Mouse (Mus musculus): ENCODE results near the gene Unc119b. TPM values are rescaled to one million over a fixed set of nuclear protein-coding genes. Genes with fewer than 3 reads are reported as not detected.

Unc119b gene
- polyA plus RNA-seq (2014; fragmentation: Nextera tagmentation; extraction: Ambion mirVana): 17.5 and 20.5 TPM in 2 replicates

DNA sequence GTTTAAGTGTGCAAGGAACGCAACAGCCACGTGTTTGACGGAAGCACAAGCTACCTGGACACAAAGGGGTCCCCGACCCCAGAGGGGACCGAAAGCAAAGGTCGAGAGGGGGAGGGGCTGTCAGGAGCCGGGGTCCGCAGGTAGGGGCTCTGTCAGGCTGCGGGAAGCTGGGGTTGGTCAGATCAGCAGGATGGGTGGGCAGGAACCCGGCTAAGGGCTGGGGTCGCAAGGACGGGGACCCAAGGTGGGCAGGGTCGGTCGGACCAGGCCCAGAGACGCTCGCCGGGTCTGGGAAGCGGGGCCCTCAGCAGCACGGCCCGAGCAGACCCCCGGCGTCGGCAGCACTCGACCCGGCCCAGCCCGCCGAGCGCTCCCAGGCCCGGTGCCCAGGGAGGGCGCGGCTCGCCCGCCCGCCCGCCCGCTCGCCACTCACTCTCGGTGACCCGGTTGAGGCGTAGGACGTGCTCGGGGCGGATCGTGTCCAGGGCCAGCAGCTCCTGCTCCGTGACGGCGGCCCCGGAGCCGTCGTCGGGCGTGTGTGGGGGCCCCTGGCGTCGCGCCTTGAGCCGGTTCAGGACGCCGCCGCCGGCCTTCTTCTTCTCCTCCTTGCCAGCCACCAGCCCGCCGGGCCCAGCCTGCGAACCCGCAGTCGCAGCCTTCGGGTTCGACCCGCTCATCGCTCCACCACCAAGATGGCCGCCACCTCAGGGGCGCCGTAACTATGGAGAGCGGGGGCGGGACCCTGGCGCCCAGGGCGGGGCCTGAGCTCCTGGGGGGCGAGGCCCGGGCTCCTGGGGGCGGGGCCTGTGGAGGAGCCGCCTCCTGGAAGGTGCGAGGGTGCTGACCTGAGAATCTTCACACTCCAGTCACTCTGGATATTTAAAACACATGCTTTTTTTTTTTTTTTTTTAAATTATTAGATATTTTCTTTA, at the start of gene Unc119b:
Gene Unc119b (minus strand): TSS at position 742 of the 932 bp plus-strand sequence.
- Histone ChIP-seq H3K9ac (ENCODE audit: low read length) (peak within 1 kb of the TSS; percentile 80), H3K36me3 (ENCODE audit: control insufficient read depth, insufficient read depth, low read length) (peaks cover 7% of the 10 kb centered on the region), H3K4me3 (ENCODE audit: control insufficient read depth in 1 of 2, insufficient read depth in 1 of 2, low read depth in 1 of 2, low read length in 2 of 2) (peak within 1 kb of the TSS; percentile 58 to 62), H3K9me3 (ENCODE audit: control insufficient read depth, low read length) (no peaks in the 10 kb centered on the region), H3K27ac (replicated peaks in 1 of 2; ENCODE audit: control insufficient read depth in 1 of 2, insufficient read depth in 1 of 2, low read depth in 2 of 2, low read length in 2 of 2) (no peak within 1 kb of the TSS), H3K4me2 (ENCODE audit: low read length) (peak within 1 kb of the TSS; percentile 89), H3K27me3 (ENCODE audit: control insufficient read depth, insufficient read depth, low read length) (no peaks in the 10 kb centered on the region), H3K4me1 (ENCODE audit: control insufficient read depth in 2 of 2, insufficient read depth in 2 of 2, low read length in 2 of 2) (peaks cover 7 to 17% of the 10 kb centered on the region in 2 experiments)
- peak; percentile 92 for ATAC-seq (ENCODE audit: insufficient number of reproducible peaks, insufficient read depth, low FRiP score, low read depth)
- under 1% methylated on average over 73 of the region's 81 CpGs for whole genome bisulfite sequencing

DNA sequence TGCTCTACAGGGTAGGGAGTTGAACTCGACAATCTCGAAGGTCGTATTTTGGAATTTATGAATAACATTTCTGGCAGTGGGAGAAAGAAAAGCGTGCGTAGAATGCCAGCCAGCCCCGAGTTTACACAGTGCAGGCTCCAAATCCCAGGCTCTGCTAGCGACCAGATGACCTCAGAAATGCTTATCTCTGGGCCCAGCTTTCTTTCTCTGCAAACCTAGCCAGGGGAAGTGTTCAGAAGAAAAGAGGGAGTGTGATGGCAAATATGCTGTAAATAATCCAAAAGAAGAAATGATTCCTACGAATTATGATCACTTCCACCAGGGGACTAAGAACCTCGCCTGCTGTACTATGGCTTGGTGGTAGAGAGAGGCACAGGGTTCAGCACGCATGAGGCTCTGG, 48.7 kb upstream of the Unc119b start:
- H3K9ac ChIP-seq (ENCODE audit: low read length): no peak overlapping the region; the same call in 1 of the 2 replicates
- 29% methylated on average over 10 of the region's 10 CpGs for WGBS
- no peaks in the 10 kb centered on the region; the same call in 1 of the 2 replicates for H3K27me3 ChIP-seq (ENCODE audit: control insufficient read depth, insufficient read depth, low read length)
- no peak for ATAC-seq (ENCODE audit: insufficient number of reproducible peaks, insufficient read depth, low FRiP score, low read depth)
- no peak overlapping the region for H3K4me3 ChIP-seq (ENCODE audit: control insufficient read depth in 1 of 2, insufficient read depth in 1 of 2, low read depth in 1 of 2, low read length in 2 of 2)
- peak overlapping the region; percentile 3 to 70 for H3K27ac ChIP-seq (replicated peaks in 1 of 2; ENCODE audit: control insufficient read depth in 1 of 2, insufficient read depth in 1 of 2, low read depth in 2 of 2, low read length in 2 of 2)
- H3K4me1 ChIP-seq (ENCODE audit: control insufficient read depth in 2 of 2, insufficient read depth in 2 of 2, low read length in 2 of 2): peaks cover 36 to 40% of the 10 kb centered on the region in 2 experiments
- no peaks in the 10 kb centered on the region; the same call in 1 of the 2 replicates for H3K9me3 ChIP-seq (ENCODE audit: control insufficient read depth, low read length)
- H3K4me2 ChIP-seq (ENCODE audit: low read length): peak overlapping the region; percentile 30
- H3K36me3 ChIP-seq (ENCODE audit: control insufficient read depth, insufficient read depth, low read length): no peaks in the 10 kb centered on the region

DNA sequence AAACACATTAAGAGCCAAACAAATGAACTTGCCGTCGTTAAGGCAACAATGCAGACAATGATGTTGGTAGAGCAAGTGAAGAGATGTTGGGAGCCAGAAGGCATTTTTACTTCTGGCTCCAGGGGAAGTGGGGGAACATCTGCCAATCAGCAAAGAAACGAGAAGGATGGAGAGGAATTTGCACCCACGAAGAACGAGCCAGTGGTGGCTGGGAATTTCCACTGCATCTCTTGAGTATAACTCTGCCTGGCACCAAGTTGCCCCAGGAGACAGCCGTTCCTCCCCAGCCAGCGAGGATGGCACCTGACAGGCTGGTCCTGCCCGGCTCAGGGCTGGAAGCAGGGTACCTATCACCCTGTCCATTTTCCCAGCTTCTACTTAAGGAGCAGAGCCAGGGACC, 48.1 kb upstream of the Unc119b start:
- Histone ChIP-seq H3K4me3 (ENCODE audit: control insufficient read depth in 1 of 2, insufficient read depth in 1 of 2, low read depth in 1 of 2, low read length in 2 of 2) (no peak overlapping the region), H3K9me3 (ENCODE audit: control insufficient read depth, low read length) (no peaks in the 10 kb centered on the region), H3K4me2 (ENCODE audit: low read length) (peak overlapping the region; percentile 30), H3K36me3 (ENCODE audit: control insufficient read depth, insufficient read depth, low read length) (no peaks in the 10 kb centered on the region), H3K4me1 (ENCODE audit: control insufficient read depth in 2 of 2, insufficient read depth in 2 of 2, low read length in 2 of 2) (peaks cover 36 to 40% of the 10 kb centered on the region in 2 experiments), H3K9ac (ENCODE audit: low read length) (no peak overlapping the region), H3K27ac (replicated peaks in 1 of 2; ENCODE audit: control insufficient read depth in 1 of 2, insufficient read depth in 1 of 2, low read depth in 2 of 2, low read length in 2 of 2) (peak overlapping the region; percentile 3 to 70), H3K27me3 (ENCODE audit: control insufficient read depth, insufficient read depth, low read length) (no peaks in the 10 kb centered on the region; the same call in 1 of the 2 replicates)
- 66% methylated on average over 8 of the region's 8 CpGs for WGBS
- ATAC-seq (ENCODE audit: insufficient number of reproducible peaks, insufficient read depth, low FRiP score, low read depth): no peak

DNA sequence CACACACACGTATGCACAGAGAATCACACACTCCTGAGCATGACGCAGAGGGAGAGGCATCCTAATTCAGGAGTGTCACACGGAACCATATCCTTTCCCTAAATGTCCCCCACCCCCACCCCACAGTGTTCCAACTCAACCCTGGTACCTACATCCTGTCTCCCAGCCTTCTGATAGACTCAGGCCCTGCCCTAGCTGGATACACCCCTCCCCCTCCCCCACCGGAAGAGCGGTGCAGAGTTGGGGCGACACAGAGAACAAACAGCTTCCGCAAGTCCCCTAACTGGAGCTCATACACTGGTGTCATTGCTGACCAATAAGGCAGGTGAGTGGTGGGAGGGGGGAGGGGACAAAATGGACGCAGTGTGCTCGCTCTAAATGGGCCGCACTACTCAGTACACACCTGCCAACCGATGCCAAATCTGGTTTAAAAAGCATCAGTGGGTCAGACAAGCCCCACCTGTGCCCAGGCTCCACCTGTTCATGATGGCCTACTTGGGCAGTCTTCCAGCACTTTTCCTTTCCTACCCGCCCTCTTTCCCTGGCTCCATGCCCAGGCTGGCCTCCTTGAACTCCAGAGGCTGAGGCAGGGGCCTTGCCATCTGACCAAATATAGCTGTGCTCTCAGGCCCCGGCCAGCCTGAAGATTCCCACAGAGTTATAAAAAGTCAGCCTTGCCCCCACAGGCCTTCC, 46.6 kb upstream of the Unc119b start:
- Histone ChIP-seq H3K4me3 (ENCODE audit: control insufficient read depth in 1 of 2, insufficient read depth in 1 of 2, low read depth in 1 of 2, low read length in 2 of 2) (no peak overlapping the region), H3K9me3 (ENCODE audit: control insufficient read depth, low read length) (no peaks in the 10 kb centered on the region), H3K27ac (replicated peaks in 1 of 2; ENCODE audit: control insufficient read depth in 1 of 2, insufficient read depth in 1 of 2, low read depth in 2 of 2, low read length in 2 of 2) (peak overlapping the region in 1 of 2 experiments; percentile 70; a peak in 2 of 4 replicates), H3K4me2 (ENCODE audit: low read length) (no peak overlapping the region), H3K4me1 (ENCODE audit: control insufficient read depth in 2 of 2, insufficient read depth in 2 of 2, low read length in 2 of 2) (peaks cover 24 to 29% of the 10 kb centered on the region in 2 experiments), H3K9ac (ENCODE audit: low read length) (no peak overlapping the region), H3K36me3 (ENCODE audit: control insufficient read depth, insufficient read depth, low read length) (no peaks in the 10 kb centered on the region), H3K27me3 (ENCODE audit: control insufficient read depth, insufficient read depth, low read length) (no peaks in the 10 kb centered on the region; the same call in 1 of the 2 replicates)
- ATAC-seq (ENCODE audit: insufficient number of reproducible peaks, insufficient read depth, low FRiP score, low read depth): peak; percentile 36; the same call in 1 of the 2 replicates
- WGBS: 60% methylated on average over 13 of the region's 13 CpGs

DNA sequence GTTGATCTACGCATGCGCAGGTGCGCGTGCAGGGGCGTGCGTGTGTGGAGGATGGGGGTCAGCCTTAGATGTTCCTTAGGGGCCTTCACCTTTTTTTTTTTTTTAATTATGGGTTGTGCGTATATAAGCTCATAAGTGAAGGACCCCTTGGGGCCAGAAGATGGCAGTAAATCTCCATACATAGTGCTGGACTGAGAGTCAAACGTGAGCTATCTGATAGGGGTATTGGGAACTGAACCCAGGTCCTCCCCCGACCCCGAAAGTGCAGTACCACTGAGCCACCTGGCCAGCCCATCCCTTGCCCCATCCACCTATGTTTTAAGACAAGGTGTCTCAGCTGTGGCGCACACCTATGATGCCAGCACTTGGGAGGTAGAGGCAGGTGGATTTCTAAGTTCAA, 44.8 kb upstream of the Unc119b start:
- H3K27me3 ChIP-seq (ENCODE audit: control insufficient read depth, insufficient read depth, low read length): no peaks in the 10 kb centered on the region
- WGBS: 91% methylated on average over 11 of the region's 11 CpGs
- H3K27ac ChIP-seq (replicated peaks in 1 of 2; ENCODE audit: control insufficient read depth in 1 of 2, insufficient read depth in 1 of 2, low read depth in 2 of 2, low read length in 2 of 2): no peak overlapping the region
- no peaks in the 10 kb centered on the region for H3K9me3 ChIP-seq (ENCODE audit: control insufficient read depth, low read length)
- no peak overlapping the region for H3K9ac ChIP-seq (ENCODE audit: low read length)
- no peak for ATAC-seq (ENCODE audit: insufficient number of reproducible peaks, insufficient read depth, low FRiP score, low read depth)
- no peak overlapping the region for H3K4me3 ChIP-seq (ENCODE audit: control insufficient read depth in 1 of 2, insufficient read depth in 1 of 2, low read depth in 1 of 2, low read length in 2 of 2)
- H3K4me2 ChIP-seq (ENCODE audit: low read length): no peak overlapping the region
- peaks cover 23 to 26% of the 10 kb centered on the region in 2 experiments for H3K4me1 ChIP-seq (ENCODE audit: control insufficient read depth in 2 of 2, insufficient read depth in 2 of 2, low read length in 2 of 2)
- no peaks in the 10 kb centered on the region for H3K36me3 ChIP-seq (ENCODE audit: control insufficient read depth, insufficient read depth, low read length)

DNA sequence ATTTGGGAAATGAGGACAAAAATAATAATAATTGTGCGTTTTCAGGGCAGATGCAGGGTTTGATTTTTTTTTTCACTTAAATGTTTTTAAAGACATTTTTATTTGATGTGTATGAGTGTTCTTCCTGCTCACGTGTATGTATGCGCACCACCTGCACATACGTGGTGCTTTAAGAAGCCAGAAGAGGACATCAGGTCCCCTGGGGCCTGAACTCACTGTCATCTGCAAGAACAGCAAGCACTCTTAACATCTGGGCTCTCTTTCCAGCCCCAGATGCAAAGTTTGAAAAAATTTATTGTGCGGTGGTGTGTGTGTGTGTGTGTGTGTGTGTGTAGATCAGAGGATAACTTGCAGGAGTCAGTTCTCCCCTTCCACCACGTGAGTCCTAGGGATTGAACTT, 43.1 kb upstream of the Unc119b start:
- H3K36me3 ChIP-seq (ENCODE audit: control insufficient read depth, insufficient read depth, low read length): no peaks in the 10 kb centered on the region
- no peak overlapping the region for H3K4me3 ChIP-seq (ENCODE audit: control insufficient read depth in 1 of 2, insufficient read depth in 1 of 2, low read depth in 1 of 2, low read length in 2 of 2)
- H3K4me2 ChIP-seq (ENCODE audit: low read length): no peak overlapping the region
- 83% methylated on average over 6 of the region's 6 CpGs for WGBS
- H3K9ac ChIP-seq (ENCODE audit: low read length): no peak overlapping the region
- no peaks in the 10 kb centered on the region for H3K27me3 ChIP-seq (ENCODE audit: control insufficient read depth, insufficient read depth, low read length)
- H3K4me1 ChIP-seq (ENCODE audit: control insufficient read depth in 2 of 2, insufficient read depth in 2 of 2, low read length in 2 of 2): peaks cover 16 to 17% of the 10 kb centered on the region in 2 experiments
- H3K9me3 ChIP-seq (ENCODE audit: control insufficient read depth, low read length): no peaks in the 10 kb centered on the region
- no peak for ATAC-seq (ENCODE audit: insufficient number of reproducible peaks, insufficient read depth, low FRiP score, low read depth)
- H3K27ac ChIP-seq (replicated peaks in 1 of 2; ENCODE audit: control insufficient read depth in 1 of 2, insufficient read depth in 1 of 2, low read depth in 2 of 2, low read length in 2 of 2): no peak overlapping the region

DNA sequence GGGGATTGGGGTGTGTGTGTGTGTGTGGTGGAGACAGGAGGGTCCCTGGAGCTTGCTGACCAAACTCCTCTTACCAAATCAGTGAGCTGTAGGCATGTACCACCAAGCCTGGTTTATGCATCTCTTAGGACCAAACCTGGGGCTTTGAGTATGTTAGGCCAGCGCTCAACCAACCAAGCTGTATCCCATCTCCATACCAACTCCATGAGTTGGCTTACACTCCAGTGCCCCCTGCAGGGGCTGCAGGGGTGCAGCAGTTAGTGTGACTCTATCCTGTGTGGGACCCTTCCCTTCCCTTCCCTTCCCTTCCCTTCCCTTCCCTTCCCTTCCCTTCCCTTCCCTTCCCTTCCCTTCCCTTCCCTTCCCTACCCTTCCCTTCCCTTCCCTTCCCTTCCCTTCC, 39.8 kb upstream of the Unc119b start:
- no peaks in the 10 kb centered on the region for H3K9me3 ChIP-seq (ENCODE audit: control insufficient read depth, low read length)
- H3K27me3 ChIP-seq (ENCODE audit: control insufficient read depth, insufficient read depth, low read length): no peaks in the 10 kb centered on the region
- H3K4me3 ChIP-seq (ENCODE audit: control insufficient read depth in 1 of 2, insufficient read depth in 1 of 2, low read depth in 1 of 2, low read length in 2 of 2): no peak overlapping the region
- no peak overlapping the region for H3K9ac ChIP-seq (ENCODE audit: low read length)
- 85% methylated on average over 1 of the region's 1 CpGs for WGBS
- no peak overlapping the region for H3K4me2 ChIP-seq (ENCODE audit: low read length)
- ATAC-seq (ENCODE audit: insufficient number of reproducible peaks, insufficient read depth, low FRiP score, low read depth): no peak
- no peak overlapping the region for H3K27ac ChIP-seq (replicated peaks in 1 of 2; ENCODE audit: control insufficient read depth in 1 of 2, insufficient read depth in 1 of 2, low read depth in 2 of 2, low read length in 2 of 2)
- no peaks in the 10 kb centered on the region for H3K4me1 ChIP-seq (ENCODE audit: control insufficient read depth in 2 of 2, insufficient read depth in 2 of 2, low read length in 2 of 2)
- no peaks in the 10 kb centered on the region for H3K36me3 ChIP-seq (ENCODE audit: control insufficient read depth, insufficient read depth, low read length)

Measured in heart, embryonic 14.5 days (tissue).